Mouse (Mus musculus): ENCODE measurements around the gene Hspb11.

The Hspb11 gene

GRCm38 (mm10) chr4:107253125-107254091 lies at the start of gene Hspb11, which contains the start of gene Lrrc42:
TSS of gene Hspb11 (plus strand) at chr4:107253593.
TSS of gene Lrrc42 (minus strand) at chr4:107253532.
- peak; percentile 87 for DNase-seq (ENCODE audit: low spot score)

GRCm38 (mm10) chr4:107207016-107207415 lies 46.4 kb upstream of the Hspb11 start:
- DNase-seq (ENCODE audit: low spot score) = no peak

- DNase-seq (ENCODE audit: low spot score) = no peak
These were observed 44.5 kb upstream of the Hspb11 start, which contains the start of gene Ldlrad1 for GRCm38 (mm10) chr4:107208880-107209279. TSS of gene Ldlrad1 (plus strand) at chr4:107209180.

GRCm38 (mm10) chr4:107210483-107211097 lies 42.8 kb upstream of the Hspb11 start:
- DNase-seq (ENCODE audit: low spot score) = no peak

- no peak for DNase-seq (ENCODE audit: low spot score)
These were observed 41.9 kb upstream of the Hspb11 start for GRCm38 (mm10) chr4:107211465-107211864.

- DNase-seq (ENCODE audit: low spot score) = no peak
These were observed 41.5 kb upstream of the Hspb11 start for GRCm38 (mm10) chr4:107211936-107212335.

- no peak for DNase-seq (ENCODE audit: low spot score)
These were observed 39.9 kb upstream of the Hspb11 start for GRCm38 (mm10) chr4:107213279-107214011.

GRCm38 (mm10) chr4:107217574-107217973 lies 35.8 kb upstream of the Hspb11 start:
- peak; percentile 80 for DNase-seq (ENCODE audit: low spot score)

GRCm38 (mm10) chr4:107221524-107221923 lies 31.9 kb upstream of the Hspb11 start:
- no peak for DNase-seq (ENCODE audit: low spot score)

GRCm38 (mm10) chr4:107223225-107224204 lies 29.9 kb upstream of the Hspb11 start:
- no peak for DNase-seq (ENCODE audit: low spot score)

- no peak for DNase-seq (ENCODE audit: low spot score)
These were observed 27.1 kb upstream of the Hspb11 start for GRCm38 (mm10) chr4:107226313-107226712.

GRCm38 (mm10) chr4:107232219-107232618 lies 21.2 kb upstream of the Hspb11 start:
- DNase-seq (ENCODE audit: low spot score) = no peak

GRCm38 (mm10) chr4:107238253-107238652 lies 15.1 kb upstream of the Hspb11 start:
- no peak for DNase-seq (ENCODE audit: low spot score)

GRCm38 (mm10) chr4:107240196-107240595 lies 13.2 kb upstream of the Hspb11 start:
- DNase-seq (ENCODE audit: low spot score) = no peak

GRCm38 (mm10) chr4:107243365-107244333 lies 9.7 kb upstream of the Hspb11 start:
- DNase-seq (ENCODE audit: low spot score) = no peak

- DNase-seq (ENCODE audit: low spot score) = no peak
These were observed 8.0 kb upstream of the Hspb11 start for GRCm38 (mm10) chr4:107245368-107245767.

GRCm38 (mm10) chr4:107246040-107246439 lies 7.4 kb upstream of the Hspb11 start:
- DNase-seq (ENCODE audit: low spot score) = no peak

- DNase-seq (ENCODE audit: low spot score) = no peak
These were observed 6.3 kb upstream of the Hspb11 start for GRCm38 (mm10) chr4:107247110-107247509.

- no peak for DNase-seq (ENCODE audit: low spot score)
These were observed 5.3 kb upstream of the Hspb11 start for GRCm38 (mm10) chr4:107248061-107248460.

- no peak for DNase-seq (ENCODE audit: low spot score)
These were observed 3.9 kb upstream of the Hspb11 start for GRCm38 (mm10) chr4:107249471-107249870.

Data from c-Kit-positive CD71-positive TER-119-positive erythroid progenitor cells, embryonic 14.5 days (primary cell).